Mouse (Mus musculus): ENCODE data around the gene Ap4e1.

DNA sequence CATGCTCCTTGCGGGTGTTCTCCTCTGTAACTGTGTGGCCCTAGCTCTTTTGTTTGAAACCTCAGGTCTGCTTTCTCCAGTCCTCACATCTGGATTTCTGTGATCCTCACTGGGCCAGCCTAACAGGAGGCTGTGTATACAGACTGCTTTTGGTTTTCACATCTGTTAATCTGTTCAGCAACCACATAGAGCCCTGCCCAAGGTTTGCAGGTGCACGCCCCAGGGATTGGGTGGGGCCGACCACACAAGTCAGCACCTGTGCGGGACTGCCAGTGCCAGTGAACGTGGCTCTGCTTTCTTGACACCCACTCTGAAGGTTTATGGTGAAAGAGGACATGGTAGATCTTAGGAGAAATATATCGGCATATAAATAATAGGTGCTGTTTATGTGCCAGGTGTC is 18.6 kb upstream of the Ap4e1 start:
- TF ChIP-seq CTCF (IDR thresholded peaks at IDR 0.05; ENCODE audit: low read depth), result no peak
- no peak for TF ChIP-seq EP300 (IDR thresholded peaks at IDR 0.05; ENCODE audit: low read depth)

Data from liver, embryonic 14.5 days (tissue).